Mouse (Mus musculus) liver, embryonic 15.5 days (tissue): ENCODE results near the gene Utp15. TPM values are rescaled to one million over a fixed set of nuclear protein-coding genes. Genes with fewer than 3 reads are reported as not detected.

Source experiments
- ATAC-seq: fragments of 200-750 bp; cut with Nextera tagmentation; 2 replicates; pipeline ENCODE4 v1.8.0; 2017; ENCODE audit warnings: moderate number of reproducible peaks, mild to moderate bottlenecking, moderate library complexity; ENCODE audit not compliant: insufficient read depth
- H3K27ac ChIP-seq: fragments of 300-500 bp; sonication (generic); replicated peaks from 2 replicates; pipeline ENCODE4 v1.5.1; 2015; ENCODE audit warnings: mild to moderate bottlenecking, inconsistent platforms
- H3K27me3 ChIP-seq: fragments of 300-500 bp; sonication (generic); 2 replicates; pipeline ENCODE4 v1.6.1; 2015; ENCODE audit warnings: mild to moderate bottlenecking, inconsistent platforms
- H3K36me3 ChIP-seq: fragments of 300-500 bp; sonication (generic); replicated peaks from 2 replicates; pipeline ENCODE4 v1.6.1; 2015; ENCODE audit warnings: moderate library complexity, mild to moderate bottlenecking, inconsistent platforms
- H3K4me1 ChIP-seq: fragments of 300-500 bp; sonication (generic); replicated peaks from 2 replicates; pipeline ENCODE4 v1.6.1; 2015; ENCODE audit warnings: inconsistent platforms
- H3K4me2 ChIP-seq: fragments of 300-500 bp; sonication (generic); 2 replicates; pipeline ENCODE4 v1.6.1; 2015; ENCODE audit warnings: moderate library complexity, mild to moderate bottlenecking, inconsistent platforms
- H3K4me3 ChIP-seq: fragments of 300-500 bp; sonication (generic); replicated peaks from 2 replicates; pipeline ENCODE4 v1.5.1; 2015; ENCODE audit warnings: mild to moderate bottlenecking, inconsistent platforms
- H3K9ac ChIP-seq: fragments of 300-500 bp; sonication (generic); 2 replicates; pipeline ENCODE4 v1.6.1; 2015; ENCODE audit warnings: moderate library complexity, mild to moderate bottlenecking, inconsistent platforms
- H3K9me3 ChIP-seq: fragments of 300-500 bp; sonication (generic); replicated peaks from 2 replicates; pipeline ENCODE4 v1.6.1; 2016; ENCODE audit warnings: inconsistent platforms
- WGBS: fragments of 180-500 bp; shearing (Covaris S2); methylation state at CpG from one replicate; pipeline ENCODE4 v1.1.7; 2015; ENCODE audit warnings: mixed read lengths; ENCODE audit not compliant: insufficient replicate concordance; 5-methylcytosine and 5-hydroxymethylcytosine counted together
- polyA plus RNA-seq: library from polyadenylated mRNA; unstranded; fragments of >200 nt; fragmentation: Nextera tagmentation; extraction: Ambion mirVana; gene quantifications from 2 replicates; pipeline ENCODE4 v1.2.1, GENCODE M21; 2015

Utp15 gene
- polyA plus RNA-seq, 1 experiment from 2014 or later = 11.0 TPM

- H3K4me2 ChIP-seq = peak overlapping the region; percentile 88
- no peak for ATAC-seq
- H3K27me3 ChIP-seq = peaks cover 56% of the 10 kb centered on the region
- H3K4me3 ChIP-seq = peak overlapping the region; percentile 57
- H3K9me3 ChIP-seq = no peaks in the 10 kb centered on the region
- 3% methylated on average over 13 of the region's 13 CpGs for WGBS
- H3K9ac ChIP-seq = peak overlapping the region; percentile 37; the same call in 1 of the 2 replicates
- H3K4me1 ChIP-seq = peaks cover 15% of the 10 kb centered on the region; the same call in 1 of the 2 replicates
- H3K27ac ChIP-seq = no peak overlapping the region
- no peaks in the 10 kb centered on the region for H3K36me3 ChIP-seq
Measured at GRCm38 (mm10) chr13:98206546-98206870, 56.3 kb downstream of the Utp15 start.

- H3K27me3 ChIP-seq = peaks cover 57% of the 10 kb centered on the region
- ATAC-seq = peak; percentile 76
- H3K4me3 ChIP-seq = peak within 1 kb of the TSS; percentile 57
- H3K27ac ChIP-seq = no peak within 1 kb of the TSS
- H3K4me1 ChIP-seq = peaks cover 15% of the 10 kb centered on the region; the same call in 1 of the 2 replicates
- H3K4me2 ChIP-seq = peak within 1 kb of the TSS; percentile 88
- no peaks in the 10 kb centered on the region for H3K36me3 ChIP-seq
- 2% methylated on average over 59 of the region's 76 CpGs for WGBS
- peak within 1 kb of the TSS; percentile 37; the same call in 1 of the 2 replicates for H3K9ac ChIP-seq
- H3K9me3 ChIP-seq = no peaks in the 10 kb centered on the region
Measured at GRCm38 (mm10) chr13:98205771-98206545, 56.9 kb downstream of the Utp15 start, which contains the start of gene Arhgef28. Arhgef28 (minus strand) TSS chr13:98206439.

GRCm38 (mm10) chr13:98205111-98205510 lies 57.7 kb downstream of the Utp15 start:
- Histone ChIP-seq H3K9ac (no peak overlapping the region), H3K27ac (no peak overlapping the region), H3K4me1 (peaks cover 15% of the 10 kb centered on the region; the same call in 1 of the 2 replicates), H3K4me3 (no peak overlapping the region), H3K4me2 (peak overlapping the region; percentile 88), H3K36me3 (no peaks in the 10 kb centered on the region), H3K9me3 (no peaks in the 10 kb centered on the region), H3K27me3 (peaks cover 57% of the 10 kb centered on the region)
- no peak for ATAC-seq
- 48% methylated on average over 8 of the region's 8 CpGs for whole genome bisulfite sequencing

GRCm38 (mm10) chr13:98204371-98204770 lies 58.5 kb downstream of the Utp15 start:
- peaks cover 54% of the 10 kb centered on the region for H3K27me3 ChIP-seq
- no peak for ATAC-seq
- H3K4me3 ChIP-seq = no peak overlapping the region
- H3K36me3 ChIP-seq = no peaks in the 10 kb centered on the region
- H3K4me2 ChIP-seq = no peak overlapping the region
- H3K9me3 ChIP-seq = no peaks in the 10 kb centered on the region
- no peak overlapping the region for H3K27ac ChIP-seq
- WGBS = 67% methylated on average over 8 of the region's 8 CpGs
- no peak overlapping the region for H3K9ac ChIP-seq
- H3K4me1 ChIP-seq = peaks cover 15% of the 10 kb centered on the region; the same call in 1 of the 2 replicates

- no peak overlapping the region for H3K9ac ChIP-seq
- H3K27ac ChIP-seq = no peak overlapping the region
- peaks cover 11% of the 10 kb centered on the region; the same call in 1 of the 2 replicates for H3K4me1 ChIP-seq
- peaks cover 31% of the 10 kb centered on the region for H3K27me3 ChIP-seq
- H3K4me2 ChIP-seq = no peak overlapping the region
- WGBS = 45% methylated on average over 9 of the region's 9 CpGs
- H3K4me3 ChIP-seq = no peak overlapping the region
- ATAC-seq = no peak
- H3K9me3 ChIP-seq = no peaks in the 10 kb centered on the region
- H3K36me3 ChIP-seq = no peaks in the 10 kb centered on the region
Measured at GRCm38 (mm10) chr13:98201436-98201835, 61.4 kb downstream of the Utp15 start.

Other genes starting within 250 kb of the Utp15 start
- gene Arhgef28, start 56.6 kb downstream of the Utp15 start, polyA plus RNA-seq = 0.60 and 1.1 TPM in 2 replicates
- gene Ankra2, start within 50 bp of the Utp15 start, polyA plus RNA-seq = 6.8 and 7.5 TPM in 2 replicates
- gene Gm21976, start 16.8 kb upstream of the Utp15 start, polyA plus RNA-seq = not detected in 2 replicates
- 263 and 326 TPM in 2 replicates for gene Btf3, start 54.0 kb upstream of the Utp15 start, polyA plus RNA-seq
- not detected in 2 replicates for gene Foxd1, start 91.2 kb upstream of the Utp15 start, polyA plus RNA-seq
- gene Gm10320, start 229.0 kb upstream of the Utp15 start, polyA plus RNA-seq = 0.69 and 1.3 TPM in 2 replicates